Mouse (Mus musculus) brain, embryonic 14.5 days (tissue): ENCODE data around the gene Ankrd11. TPM values are rescaled to one million over a fixed set of nuclear protein-coding genes. Genes with fewer than 3 reads are reported as not detected.

Experiments used
- DNase-seq: peaks from one replicate; pipeline ENCODE4 v3.0.0-alpha.2; 2011; ENCODE audit warnings: low read depth
- CTCF ChIP-seq: fragments of 200-500 bp; IDR thresholded peaks from 2 replicates; pipeline ENCODE4 v1.5.1; 2012; ENCODE audit warnings: inconsistent platforms, mild to moderate bottlenecking, moderate library complexity, borderline replicate concordance; ENCODE audit not compliant: insufficient read depth, insufficient read length; ENCODE audit errors: extremely low read depth
- POLR2A ChIP-seq: fragments of 200-500 bp; IDR thresholded peaks from 2 replicates; pipeline ENCODE4 v1.6.1; 2012; ENCODE audit warnings: mild to moderate bottlenecking, inconsistent platforms, borderline replicate concordance; ENCODE audit not compliant: poor library complexity, insufficient read depth, insufficient read length, severe bottlenecking; ENCODE audit errors: extremely low read depth
- polyA plus RNA-seq: library from polyadenylated mRNA; depleted of rRNA; stranded (reverse); fragments of >200 nt; gene quantifications from 2 replicates; pipeline ENCODE4 v1.2.3, GENCODE M21; 2012; rRNA removed

Gene Ankrd11
- polyA plus RNA-seq = 52.8 and 76.8 TPM in 2 replicates

GRCm38 (mm10) chr8:123042158-123042973, at the start of gene Ankrd11:
TSS of gene Ankrd11 (minus strand) at chr8:123042277.
- DNase-seq = peak; percentile 100
- 0 out of 2 replicates have a peak, but pooled peaks have one; percentile 7 for TF ChIP-seq CTCF
- TF ChIP-seq POLR2A = peak; percentile 97

DNA sequence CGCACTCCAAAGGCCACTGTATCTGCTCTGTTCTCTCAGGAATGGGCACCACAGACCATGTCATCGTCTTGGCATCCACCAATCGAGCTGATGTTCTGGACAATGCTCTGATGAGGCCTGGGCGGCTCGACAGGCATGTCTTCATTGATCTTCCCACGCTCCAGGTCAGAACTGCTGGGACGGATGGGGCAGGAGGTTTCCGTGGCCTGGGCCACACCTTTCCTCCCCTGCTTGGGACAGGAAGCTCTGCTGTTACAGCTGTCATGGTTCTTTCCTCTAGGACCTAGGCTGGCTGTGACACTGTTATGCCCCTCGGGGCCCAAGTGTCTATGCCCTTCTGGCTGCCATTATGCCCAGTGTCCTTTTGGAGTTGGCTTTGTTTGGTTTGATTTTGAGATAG, 45.2 kb upstream of the Ankrd11 start:
- no peak for TF ChIP-seq POLR2A
- DNase-seq = no peak

GRCm38 (mm10) chr8:123083610-123084009, 41.5 kb upstream of the Ankrd11 start:
- DNase-seq = no peak
- TF ChIP-seq POLR2A = no peak
- TF ChIP-seq CTCF = no peak

GRCm38 (mm10) chr8:123082993-123083392, 40.9 kb upstream of the Ankrd11 start:
- DNase-seq = no peak
- no peak for TF ChIP-seq POLR2A
- TF ChIP-seq CTCF = no peak

- no peak for DNase-seq
- no peak for TF ChIP-seq CTCF
- TF ChIP-seq POLR2A = no peak
Measured at GRCm38 (mm10) chr8:123077213-123077612, 35.1 kb upstream of the Ankrd11 start.

GRCm38 (mm10) chr8:123071176-123071575, 29.1 kb upstream of the Ankrd11 start:
- DNase-seq = peak; percentile 2
- no peak for TF ChIP-seq CTCF
- TF ChIP-seq POLR2A = no peak

GRCm38 (mm10) chr8:123066101-123066683, 24.1 kb upstream of the Ankrd11 start:
- TF ChIP-seq POLR2A = no peak
- peak; percentile 15 for DNase-seq

- TF ChIP-seq POLR2A = peak; percentile 100
- peak; percentile 40 for TF ChIP-seq CTCF
- peak; percentile 99 for DNase-seq
Measured at GRCm38 (mm10) chr8:123065214-123066100, 23.4 kb upstream of the Ankrd11 start.

GRCm38 (mm10) chr8:123064809-123065213, 22.7 kb upstream of the Ankrd11 start:
- no peak for DNase-seq
- no peak for TF ChIP-seq CTCF
- no peak for TF ChIP-seq POLR2A

DNA sequence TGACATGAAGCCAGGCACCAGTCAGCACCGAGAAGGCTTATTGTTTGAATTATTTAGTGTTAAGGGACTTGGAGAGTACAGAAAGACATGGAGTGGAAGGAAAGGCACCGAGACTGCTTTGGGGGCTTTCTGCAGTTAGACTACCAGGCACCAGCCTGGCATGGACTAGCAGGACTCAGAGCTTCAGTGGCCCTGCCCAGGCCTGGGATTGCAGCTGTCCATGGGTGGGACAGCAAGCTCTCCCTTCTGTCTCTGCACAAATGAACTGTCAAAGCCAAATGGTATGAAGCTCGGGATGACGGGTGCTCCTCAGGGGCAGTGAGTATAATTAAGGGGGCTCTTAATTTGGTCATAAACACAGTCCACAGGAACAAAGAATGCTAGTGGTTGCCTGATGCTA, 22.0 kb upstream of the Ankrd11 start:
- peak; percentile 2 for DNase-seq
- TF ChIP-seq CTCF (no peak), POLR2A (no peak)

DNA sequence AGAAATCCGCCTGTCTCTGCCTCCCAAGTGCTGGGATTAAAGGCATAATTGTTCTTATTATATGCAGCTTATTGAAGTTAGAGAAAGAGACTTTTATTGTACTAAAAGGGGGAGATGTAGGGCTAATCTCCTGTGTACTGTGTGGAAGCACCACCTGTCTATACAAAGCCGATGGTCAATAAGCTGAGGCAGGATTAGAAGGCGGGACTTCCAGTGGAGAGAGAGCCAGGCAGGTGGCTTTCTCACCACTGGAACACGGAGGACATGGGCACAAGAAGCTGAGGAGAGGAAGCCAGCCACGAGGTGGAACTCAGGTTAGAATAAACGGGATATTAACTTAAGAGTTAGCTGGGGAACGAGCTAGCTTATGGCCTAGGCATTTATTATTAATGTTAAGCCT, 20.6 kb upstream of the Ankrd11 start, which contains the start of gene Spg7:
Spg7 (plus strand) TSS at position 222 of the 400 bp plus-strand sequence.
- no peak for DNase-seq
- TF ChIP-seq POLR2A = no peak
- no peak for TF ChIP-seq CTCF
